Mouse (Mus musculus) limb, embryonic 11.5 days (tissue): ENCODE data around the gene Gzmn. TPM values are rescaled to one million over a fixed set of nuclear protein-coding genes. Genes with fewer than 3 reads are reported as not detected.
A peak's percentile ranks its signal among the peaks of the same experiment; 100 is the strongest.
"Not testable (repeated sequence)": the region's sequence is repeated elsewhere in the genome, so short reads cannot be mapped to it uniquely, and the experiment has no call there.

Source experiments
- ATAC-seq: fragments of 200-750 bp; cut with Nextera tagmentation; 2 replicates; pipeline ENCODE4 v1.8.0; 2017; ENCODE audit warnings: low read depth; ENCODE audit not compliant: insufficient number of reproducible peaks, low FRiP score, low TSS enrichment
- DNase-seq: peaks from one replicate; pipeline ENCODE4 v3.0.0-alpha.2; 2015; ENCODE audit warnings: low spot score
- H3K27ac ChIP-seq: fragments of 300-500 bp; sonication (generic); replicated peaks from 2 replicates; pipeline ENCODE4 v1.5.1; 2014; ENCODE audit warnings: low read depth, mild to moderate bottlenecking, low read length
- H3K27me3 ChIP-seq: fragments of 300-500 bp; sonication (generic); 2 replicates; pipeline ENCODE4 v1.6.1; 2014; ENCODE audit warnings: mild to moderate bottlenecking, low read length, mixed read lengths; ENCODE audit not compliant: control insufficient read depth, insufficient read depth
- H3K36me3 ChIP-seq: fragments of 300-500 bp; sonication (generic); 2 replicates; pipeline ENCODE4 v1.6.1; 2014; ENCODE audit warnings: mild to moderate bottlenecking, low read length, moderate library complexity, mixed read lengths; ENCODE audit not compliant: control insufficient read depth, insufficient read depth
- H3K4me1 ChIP-seq: fragments of 300-500 bp; sonication (generic); 2 replicates; pipeline ENCODE4 v1.6.1; 2014; ENCODE audit warnings: low read length, mixed read lengths; ENCODE audit not compliant: control insufficient read depth, insufficient read depth
- H3K4me2 ChIP-seq: fragments of 300-500 bp; sonication (generic); 2 replicates; pipeline ENCODE4 v1.6.1; 2014; ENCODE audit warnings: low read depth, mild to moderate bottlenecking, moderate library complexity; ENCODE audit not compliant: severe bottlenecking
- H3K4me3 ChIP-seq: fragments of 300-500 bp; sonication (generic); 2 replicates; pipeline ENCODE4 v1.5.1; 2014; ENCODE audit warnings: low read depth, low read length
- H3K9ac ChIP-seq: fragments of 300-500 bp; sonication (generic); 2 replicates; pipeline ENCODE4 v1.6.1; 2014; ENCODE audit warnings: mild to moderate bottlenecking, low read length
- H3K9me3 ChIP-seq: fragments of 300-500 bp; sonication (generic); 2 replicates; pipeline ENCODE4 v1.6.1; 2016; ENCODE audit warnings: low read length; ENCODE audit not compliant: control insufficient read depth
- WGBS: fragments of 180-500 bp; shearing (Covaris S2); extraction: QIAGEN DNeasy Blood & Tissue Kit; methylation state at CpG from one replicate; pipeline ENCODE4 v1.1.7; 2014; 5-methylcytosine and 5-hydroxymethylcytosine counted together
- polyA plus RNA-seq: library from polyadenylated mRNA; unstranded; fragments of >200 nt; fragmentation: Nextera tagmentation; extraction: Ambion mirVana; gene quantifications from 2 replicates; pipeline ENCODE4 v1.2.1, GENCODE M21; 2014

The Gzmn gene
- polyA plus RNA-seq, 1 experiment from 2014 or later, result not detected

- Histone ChIP-seq H3K9me3 (no peaks in the 10 kb centered on the region), H3K4me2 (no peak overlapping the region), H3K36me3 (no peaks in the 10 kb centered on the region), H3K4me3 (no peak overlapping the region), H3K27ac (no peak overlapping the region), H3K4me1 (no peaks in the 10 kb centered on the region), H3K9ac (no peak overlapping the region), H3K27me3 (no peaks in the 10 kb centered on the region)
- WGBS, result 90% methylated on average over 5 of the region's 5 CpGs
- DNase-seq (peak; percentile 14), ATAC-seq (no peak)
Observed at GRCm38 (mm10) chr14:56172744-56173143, 1.7 kb downstream of the Gzmn start.

- Histone ChIP-seq H3K27ac (no peak overlapping the region), H3K36me3 (no peaks in the 10 kb centered on the region), H3K4me3 (no peak overlapping the region), H3K9me3 (no peaks in the 10 kb centered on the region), H3K9ac (no peak overlapping the region), H3K27me3 (no peaks in the 10 kb centered on the region), H3K4me1 (no peaks in the 10 kb centered on the region), H3K4me2 (no peak overlapping the region)
- WGBS, result 83% methylated on average over 6 of the region's 6 CpGs
- ATAC-seq (no peak), DNase-seq (no peak)
Observed at GRCm38 (mm10) chr14:56168009-56168408, 6.4 kb downstream of the Gzmn start.

- WGBS, result 92% methylated on average over 2 of the region's 2 CpGs
- ATAC-seq, result no peak
- H3K4me1 ChIP-seq, result no peaks in the 10 kb centered on the region
Observed at GRCm38 (mm10) chr14:56162109-56162508, 12.3 kb downstream of the Gzmn start.

GRCm38 (mm10) chr14:56159479-56159878, 14.9 kb downstream of the Gzmn start, which contains the start of gene Gzmg:
Gene Gzmg, minus strand, starts transcription at chr14:56159579.
- not testable (repeated sequence) for H3K9ac ChIP-seq, H3K4me1 ChIP-seq, H3K4me2 ChIP-seq, H3K27me3 ChIP-seq, ATAC-seq, H3K36me3 ChIP-seq, DNase-seq, H3K9me3 ChIP-seq, H3K4me3 ChIP-seq, H3K27ac ChIP-seq
- 78% methylated on average over 2 of the region's 2 CpGs for WGBS

More at GRCm38 (mm10) chr14:56162109-56162508, 12.3 kb downstream of the Gzmn start:
- no peaks in the 10 kb centered on the region for H3K9me3 ChIP-seq
- H3K9ac ChIP-seq, result no peak overlapping the region
- H3K4me3 ChIP-seq, result no peak overlapping the region
- H3K27me3 ChIP-seq, result no peaks in the 10 kb centered on the region
- no peak overlapping the region for H3K4me2 ChIP-seq
- no peak overlapping the region for H3K27ac ChIP-seq
- no peaks in the 10 kb centered on the region for H3K36me3 ChIP-seq
- no peak for DNase-seq

- Histone ChIP-seq H3K9ac (no peak overlapping the region), H3K4me2 (no peak overlapping the region), H3K27ac (no peak overlapping the region), H3K36me3 (no peaks in the 10 kb centered on the region), H3K27me3 (no peaks in the 10 kb centered on the region), H3K4me1 (no peaks in the 10 kb centered on the region), H3K4me3 (no peak overlapping the region), H3K9me3 (no peaks in the 10 kb centered on the region)
- no peak for DNase-seq
- no peak for ATAC-seq
- WGBS, result 57% methylated on average over 2 of the region's 2 CpGs
Observed at GRCm38 (mm10) chr14:56155340-56155739, 19.1 kb downstream of the Gzmn start.

- not testable (repeated sequence) for H3K36me3 ChIP-seq, H3K4me1 ChIP-seq, H3K9me3 ChIP-seq, H3K27ac ChIP-seq, H3K4me3 ChIP-seq, H3K9ac ChIP-seq, DNase-seq, ATAC-seq, H3K27me3 ChIP-seq, H3K4me2 ChIP-seq
- 85% methylated on average over 1 of the region's 1 CpGs for WGBS
Observed at GRCm38 (mm10) chr14:56133675-56134074, 40.7 kb downstream of the Gzmn start.

GRCm38 (mm10) chr14:56132508-56132907, 41.9 kb downstream of the Gzmn start, which contains the start of gene Gzmd:
Gene Gzmd, minus strand, starts transcription at chr14:56132608.
- H3K27ac ChIP-seq, DNase-seq, H3K36me3 ChIP-seq, H3K27me3 ChIP-seq, H3K4me1 ChIP-seq, H3K4me3 ChIP-seq, H3K4me2 ChIP-seq, H3K9ac ChIP-seq, ATAC-seq, H3K9me3 ChIP-seq: not testable (repeated sequence)
- WGBS, result 90% methylated on average over 2 of the region's 2 CpGs

- DNase-seq, result no peak
- no peaks in the 10 kb centered on the region for H3K27me3 ChIP-seq
- 59% methylated on average over 3 of the region's 3 CpGs for WGBS
Observed at GRCm38 (mm10) chr14:56128341-56128740, 46.1 kb downstream of the Gzmn start.

GRCm38 (mm10) chr14:56123516-56123915, 50.9 kb downstream of the Gzmn start:
- WGBS, result 80% methylated on average over 3 of the region's 3 CpGs

More at GRCm38 (mm10) chr14:56128341-56128740, 46.1 kb downstream of the Gzmn start:
- no peaks in the 10 kb centered on the region for H3K4me1 ChIP-seq
- no peak overlapping the region for H3K9ac ChIP-seq
- H3K9me3 ChIP-seq, result no peaks in the 10 kb centered on the region
- no peak overlapping the region for H3K4me3 ChIP-seq
- ATAC-seq, result no peak
- no peaks in the 10 kb centered on the region for H3K36me3 ChIP-seq
- H3K4me2 ChIP-seq, result no peak overlapping the region
- no peak overlapping the region for H3K27ac ChIP-seq

More at GRCm38 (mm10) chr14:56123516-56123915, 50.9 kb downstream of the Gzmn start:
- no peaks in the 10 kb centered on the region for H3K27me3 ChIP-seq
- no peak overlapping the region for H3K4me2 ChIP-seq
- ATAC-seq (no peak), DNase-seq (no peak)
- H3K27ac ChIP-seq, result no peak overlapping the region
- no peak overlapping the region for H3K4me3 ChIP-seq
- no peaks in the 10 kb centered on the region for H3K36me3 ChIP-seq
- H3K9me3 ChIP-seq, result no peaks in the 10 kb centered on the region
- H3K9ac ChIP-seq, result no peak overlapping the region
- no peaks in the 10 kb centered on the region for H3K4me1 ChIP-seq
